Mouse (Mus musculus) lung, embryonic 15.5 days (tissue): ENCODE results near the gene Capn12. TPM values are rescaled to one million over a fixed set of nuclear protein-coding genes. Genes with fewer than 3 reads are reported as not detected.

Source experiments
- ATAC-seq: fragments of 200-750 bp; cut with Nextera tagmentation; 2 replicates; pipeline ENCODE4 v1.8.0; 2017; ENCODE audit warnings: moderate number of reproducible peaks, borderline replicate concordance; ENCODE audit not compliant: low FRiP score, low TSS enrichment; ENCODE audit errors: extremely low read depth
- H3K27ac ChIP-seq: fragments of 300-500 bp; sonication (generic); 2 replicates; pipeline ENCODE4 v1.5.1; 2015; ENCODE audit warnings: moderate library complexity, mild to moderate bottlenecking, inconsistent platforms
- H3K27me3 ChIP-seq: fragments of 300-500 bp; sonication (generic); 2 replicates; pipeline ENCODE4 v1.6.1; 2015; ENCODE audit warnings: inconsistent platforms
- H3K36me3 ChIP-seq: fragments of 300-500 bp; sonication (generic); 2 replicates; pipeline ENCODE4 v1.6.1; 2015; ENCODE audit warnings: inconsistent platforms
- H3K4me1 ChIP-seq: fragments of 300-500 bp; sonication (generic); 2 replicates; pipeline ENCODE4 v1.6.1; 2015; ENCODE audit warnings: inconsistent platforms
- H3K4me2 ChIP-seq: fragments of 300-500 bp; sonication (generic); 2 replicates; pipeline ENCODE4 v1.6.1; 2015; ENCODE audit warnings: inconsistent platforms, mild to moderate bottlenecking, moderate library complexity
- H3K4me3 ChIP-seq: fragments of 300-500 bp; sonication (generic); 2 replicates; pipeline ENCODE4 v1.5.1; 2015; ENCODE audit warnings: mild to moderate bottlenecking, inconsistent platforms
- H3K9ac ChIP-seq: fragments of 300-500 bp; sonication (generic); 2 replicates; pipeline ENCODE4 v1.6.1; 2015; ENCODE audit warnings: inconsistent platforms
- H3K9me3 ChIP-seq: fragments of 300-500 bp; sonication (generic); 2 replicates; pipeline ENCODE4 v1.6.1; 2016; ENCODE audit warnings: inconsistent platforms
- WGBS: fragments of 180-500 bp; shearing (Covaris S2); methylation state at CpG from one replicate; pipeline ENCODE4 v1.1.7; 2015; 5-methylcytosine and 5-hydroxymethylcytosine counted together
- polyA plus RNA-seq: library from polyadenylated mRNA; unstranded; fragments of >200 nt; fragmentation: Nextera tagmentation; extraction: Ambion mirVana; gene quantifications from 2 replicates; pipeline ENCODE4 v1.2.1, GENCODE M21; 2015

The Capn12 gene
- polyA plus RNA-seq, 1 experiment from 2014 or later: 0.42 TPM

DNA sequence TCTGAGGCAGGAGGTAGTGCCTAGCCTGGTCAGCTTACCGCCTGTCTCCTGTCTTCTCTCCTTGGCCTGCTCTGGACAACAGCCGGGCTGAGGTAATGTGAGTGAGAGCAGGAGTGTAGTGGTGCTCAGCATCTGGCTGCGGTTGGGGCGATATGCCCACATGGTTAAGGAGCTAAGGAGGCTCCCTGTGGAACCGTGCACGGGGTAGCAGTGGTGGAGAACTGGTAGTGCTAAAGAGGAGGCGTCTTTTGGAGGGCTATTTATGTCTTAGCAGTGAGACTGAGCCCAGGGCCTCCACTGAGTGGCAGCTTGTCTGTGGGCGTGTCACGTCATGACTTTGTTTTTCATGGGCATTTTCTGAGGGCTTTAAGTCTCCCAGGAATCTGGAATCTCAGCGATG, 22.6 kb downstream of the Capn12 start:
- no peak for ATAC-seq
- no peaks in the 10 kb centered on the region for H3K27me3 ChIP-seq
- H3K9ac ChIP-seq: no peak overlapping the region
- H3K27ac ChIP-seq: no peak overlapping the region
- peaks cover 99% of the 10 kb centered on the region for H3K36me3 ChIP-seq
- 87% methylated on average over 10 of the region's 10 CpGs for WGBS
- H3K4me1 ChIP-seq: no peaks in the 10 kb centered on the region
- no peak overlapping the region for H3K4me2 ChIP-seq
- H3K9me3 ChIP-seq: no peaks in the 10 kb centered on the region
- no peak overlapping the region for H3K4me3 ChIP-seq

DNA sequence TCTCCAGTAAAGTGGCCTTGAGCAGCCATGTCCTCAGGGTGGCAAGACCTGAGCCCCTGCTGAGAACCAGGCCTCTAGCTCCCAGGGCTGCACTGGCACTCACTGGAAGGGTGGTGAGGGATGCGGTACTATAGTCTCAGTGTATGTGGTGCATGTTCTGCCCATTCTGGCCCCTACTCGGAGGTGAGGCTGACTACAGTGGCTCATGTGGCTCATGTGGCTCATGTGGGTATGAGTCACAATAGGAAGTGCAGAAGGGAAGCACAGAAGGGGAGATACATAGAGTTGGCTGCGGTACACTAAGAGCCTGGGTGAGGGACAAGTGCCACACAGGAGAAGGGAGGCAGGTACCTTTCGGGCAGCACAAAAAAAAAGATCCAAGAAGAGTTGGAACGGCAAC, 26.0 kb downstream of the Capn12 start:
- no peak overlapping the region for H3K4me3 ChIP-seq
- ATAC-seq: no peak
- no peak overlapping the region for H3K9ac ChIP-seq
- H3K9me3 ChIP-seq: no peaks in the 10 kb centered on the region
- H3K36me3 ChIP-seq: peaks cover 90% of the 10 kb centered on the region
- no peak overlapping the region for H3K4me2 ChIP-seq
- 96% methylated on average over 5 of the region's 5 CpGs for WGBS
- H3K27ac ChIP-seq: no peak overlapping the region
- H3K4me1 ChIP-seq: peaks cover 5% of the 10 kb centered on the region; the same call in 1 of the 2 replicates
- no peaks in the 10 kb centered on the region for H3K27me3 ChIP-seq

- 59% methylated on average over 4 of the region's 4 CpGs for WGBS
- no peaks in the 10 kb centered on the region for H3K9me3 ChIP-seq
- H3K9ac ChIP-seq: no peak overlapping the region
- H3K36me3 ChIP-seq: peaks cover 89% of the 10 kb centered on the region
- peak; percentile 67; the same call in 1 of the 2 replicates for ATAC-seq
- no peak overlapping the region for H3K4me2 ChIP-seq
- H3K4me3 ChIP-seq: no peak overlapping the region
- peak overlapping the region; percentile 74 for H3K27ac ChIP-seq
- peaks cover 7% of the 10 kb centered on the region; the same call in 1 of the 2 replicates for H3K4me1 ChIP-seq
- H3K27me3 ChIP-seq: 0 out of 2 replicates have a peak, but pooled peaks cover 2% of the 10 kb centered on the region
Measured at GRCm38 (mm10) chr7:28911632-28912031, 30.4 kb downstream of the Capn12 start.

DNA sequence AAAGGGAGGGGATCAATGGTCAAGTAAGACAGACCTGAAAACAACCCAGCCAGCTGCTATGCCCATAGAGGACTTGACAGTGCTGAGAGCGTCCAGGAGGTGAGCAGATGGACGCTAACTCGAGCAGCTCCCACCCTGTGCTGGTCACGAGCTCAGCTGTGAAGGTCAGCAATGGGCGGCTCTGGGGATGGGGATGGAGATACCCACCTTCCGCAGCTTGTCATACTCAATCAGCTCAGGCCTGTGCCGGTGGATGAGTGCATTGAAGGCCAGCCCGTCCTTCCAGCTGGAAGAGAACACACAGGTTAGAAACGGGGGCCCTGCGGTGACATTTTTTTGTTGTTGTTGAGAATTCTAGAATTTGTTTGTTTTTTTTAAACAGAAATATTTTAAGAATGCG, 31.9 kb downstream of the Capn12 start:
- H3K4me3 ChIP-seq: no peak overlapping the region
- H3K27me3 ChIP-seq: 0 out of 2 replicates have a peak, but pooled peaks cover 2% of the 10 kb centered on the region
- peaks cover 80% of the 10 kb centered on the region for H3K36me3 ChIP-seq
- H3K4me1 ChIP-seq: peaks cover 21% of the 10 kb centered on the region
- no peaks in the 10 kb centered on the region for H3K9me3 ChIP-seq
- no peak for ATAC-seq
- H3K9ac ChIP-seq: no peak overlapping the region
- WGBS: 80% methylated on average over 11 of the region's 11 CpGs
- no peak overlapping the region for H3K4me2 ChIP-seq
- H3K27ac ChIP-seq: no peak overlapping the region

DNA sequence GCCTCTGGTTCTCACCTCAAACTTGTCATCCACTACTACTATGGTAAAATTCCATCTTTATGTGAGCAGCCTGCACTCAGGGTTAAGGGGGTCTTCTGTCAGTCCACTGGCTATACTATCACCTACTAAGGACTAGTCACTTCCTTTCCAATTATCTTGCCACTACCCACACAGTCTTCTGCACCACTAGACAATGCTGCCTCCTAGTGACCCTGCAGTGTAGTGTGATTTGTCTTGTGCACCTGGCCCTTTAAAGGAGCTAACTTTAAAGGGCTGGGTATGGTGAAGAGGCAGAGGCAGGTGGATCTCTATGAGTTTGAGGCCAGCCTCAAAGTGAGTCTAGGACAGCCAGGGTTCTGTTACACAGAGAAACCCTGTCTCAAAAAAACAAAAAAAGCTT, 35.3 kb downstream of the Capn12 start:
- ATAC-seq: no peak
- Histone ChIP-seq H3K27me3 (0 out of 2 replicates have a peak, but pooled peaks cover 2% of the 10 kb centered on the region), H3K4me3 (no peak overlapping the region), H3K36me3 (peaks cover 65% of the 10 kb centered on the region), H3K27ac (no peak overlapping the region), H3K4me2 (no peak overlapping the region), H3K9ac (no peak overlapping the region), H3K4me1 (peaks cover 50% of the 10 kb centered on the region), H3K9me3 (no peaks in the 10 kb centered on the region)

DNA sequence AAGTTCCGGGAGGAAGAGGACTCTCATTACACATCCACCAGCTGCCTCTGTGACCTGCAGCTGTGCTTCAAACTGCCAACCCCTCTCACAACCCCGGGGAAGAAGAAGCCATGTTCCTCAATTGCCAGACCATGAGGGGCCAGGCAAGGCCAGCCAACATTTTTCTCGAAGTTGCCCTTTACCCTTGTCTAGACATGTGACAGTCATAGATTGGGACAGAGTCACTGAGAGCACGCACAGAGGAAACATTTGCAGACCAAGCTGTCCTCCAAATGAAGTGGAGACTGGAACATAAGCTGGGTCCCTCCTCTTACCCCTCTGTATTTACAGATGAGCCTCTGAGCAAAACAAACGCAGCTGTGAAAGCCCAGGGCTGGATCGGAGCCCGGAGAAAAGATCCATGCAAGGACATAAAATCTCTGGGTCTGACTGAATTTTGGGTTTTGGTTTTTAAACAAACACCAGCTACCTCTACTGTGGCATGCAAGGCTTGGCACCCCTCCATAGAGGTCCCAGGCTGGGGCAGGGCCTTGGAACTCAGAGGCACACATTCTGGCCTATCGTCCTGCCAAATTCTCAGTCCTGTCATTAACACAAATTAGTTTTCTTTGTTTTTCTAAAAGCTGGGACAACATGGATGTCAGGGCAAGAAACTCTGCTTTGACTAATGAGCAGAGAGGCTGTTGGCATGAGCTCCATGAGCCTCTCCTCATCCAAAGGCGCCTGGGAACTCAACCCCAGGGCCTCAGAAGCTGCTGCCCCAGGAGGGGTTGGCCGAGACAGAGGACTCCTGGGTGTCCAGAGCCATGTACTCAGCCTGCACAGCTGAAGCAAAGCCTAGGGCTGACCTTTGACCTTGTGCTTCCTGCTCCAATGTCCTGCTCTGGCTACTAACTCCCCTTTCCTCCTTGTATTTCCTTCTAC, 36.5 kb downstream of the Capn12 start:
- no peaks in the 10 kb centered on the region for H3K9me3 ChIP-seq
- H3K4me3 ChIP-seq: no peak overlapping the region
- H3K36me3 ChIP-seq: peaks cover 54% of the 10 kb centered on the region
- H3K27ac ChIP-seq: peak overlapping the region; percentile 47
- 0 out of 2 replicates have a peak, but pooled peaks cover 2% of the 10 kb centered on the region for H3K27me3 ChIP-seq
- WGBS: 34% methylated on average over 10 of the region's 10 CpGs
- peak; percentile 82 for ATAC-seq
- H3K9ac ChIP-seq: no peak overlapping the region
- peaks cover 58% of the 10 kb centered on the region for H3K4me1 ChIP-seq
- no peak overlapping the region for H3K4me2 ChIP-seq

GRCm38 (mm10) chr7:28918540-28918939, 37.3 kb downstream of the Capn12 start:
- H3K9ac ChIP-seq: no peak overlapping the region
- no peak overlapping the region for H3K4me3 ChIP-seq
- H3K4me1 ChIP-seq: peaks cover 65% of the 10 kb centered on the region
- 0 out of 2 replicates have a peak, but pooled peaks cover 2% of the 10 kb centered on the region for H3K27me3 ChIP-seq
- no peak for ATAC-seq
- H3K36me3 ChIP-seq: peaks cover 46% of the 10 kb centered on the region
- H3K27ac ChIP-seq: peak overlapping the region; percentile 47
- WGBS: 48% methylated on average over 8 of the region's 8 CpGs
- H3K4me2 ChIP-seq: no peak overlapping the region
- H3K9me3 ChIP-seq: no peaks in the 10 kb centered on the region

DNA sequence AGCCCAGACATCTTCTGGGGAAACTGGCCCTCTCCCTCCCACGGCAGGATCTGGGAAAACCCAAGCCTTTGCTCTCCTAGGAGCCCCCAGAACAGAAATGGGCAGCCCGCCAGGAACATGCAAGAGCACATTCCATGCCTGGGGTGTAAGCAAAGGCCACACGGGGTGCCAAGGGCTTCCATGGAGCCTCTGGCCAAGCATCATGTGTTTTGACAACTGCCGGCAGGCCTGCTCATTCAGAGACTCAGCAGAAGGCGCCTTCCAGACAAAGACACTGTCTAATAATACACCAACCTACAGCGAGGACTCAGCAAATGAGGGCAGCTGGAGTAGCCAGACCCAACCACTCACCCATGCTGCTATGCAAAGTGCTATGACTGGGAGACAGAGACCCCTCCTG, 38.6 kb downstream of the Capn12 start:
- WGBS: 12% methylated on average over 6 of the region's 6 CpGs
- Histone ChIP-seq H3K27ac (peak overlapping the region; percentile 54), H3K9me3 (no peaks in the 10 kb centered on the region), H3K4me3 (no peak overlapping the region), H3K4me1 (peaks cover 78% of the 10 kb centered on the region), H3K4me2 (no peak overlapping the region; the same call in none of the 2 replicates), H3K9ac (no peak overlapping the region), H3K27me3 (0 out of 2 replicates have a peak, but pooled peaks cover 2% of the 10 kb centered on the region), H3K36me3 (peaks cover 34% of the 10 kb centered on the region)
- ATAC-seq: peak; percentile 24

DNA sequence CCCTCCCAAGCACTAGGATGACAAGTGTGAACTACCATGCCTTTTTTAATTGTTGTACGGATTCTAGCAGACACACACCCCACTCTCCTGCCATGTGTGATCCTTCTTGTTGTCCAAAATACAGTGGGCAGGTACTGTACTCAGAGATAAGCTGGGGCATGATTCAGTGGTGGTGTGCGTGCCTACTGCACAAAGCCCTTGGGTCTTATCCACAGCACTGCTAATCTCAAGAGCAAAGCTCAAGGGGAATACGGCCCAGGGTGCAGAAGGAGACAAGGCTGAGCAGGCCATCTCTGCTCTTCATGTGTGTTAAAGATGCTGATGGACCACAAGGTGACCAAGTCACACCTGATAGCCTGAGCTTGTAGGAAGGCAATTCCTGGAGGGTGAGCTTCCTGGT, 40.0 kb downstream of the Capn12 start:
- no peak overlapping the region for H3K27ac ChIP-seq
- no peak overlapping the region for H3K4me3 ChIP-seq
- no peak for ATAC-seq
- H3K4me1 ChIP-seq: peaks cover 92% of the 10 kb centered on the region
- no peak overlapping the region for H3K4me2 ChIP-seq
- WGBS: 86% methylated on average over 3 of the region's 3 CpGs
- H3K9me3 ChIP-seq: no peaks in the 10 kb centered on the region
- H3K36me3 ChIP-seq: peaks cover 20% of the 10 kb centered on the region
- H3K27me3 ChIP-seq: no peaks in the 10 kb centered on the region
- no peak overlapping the region for H3K9ac ChIP-seq

DNA sequence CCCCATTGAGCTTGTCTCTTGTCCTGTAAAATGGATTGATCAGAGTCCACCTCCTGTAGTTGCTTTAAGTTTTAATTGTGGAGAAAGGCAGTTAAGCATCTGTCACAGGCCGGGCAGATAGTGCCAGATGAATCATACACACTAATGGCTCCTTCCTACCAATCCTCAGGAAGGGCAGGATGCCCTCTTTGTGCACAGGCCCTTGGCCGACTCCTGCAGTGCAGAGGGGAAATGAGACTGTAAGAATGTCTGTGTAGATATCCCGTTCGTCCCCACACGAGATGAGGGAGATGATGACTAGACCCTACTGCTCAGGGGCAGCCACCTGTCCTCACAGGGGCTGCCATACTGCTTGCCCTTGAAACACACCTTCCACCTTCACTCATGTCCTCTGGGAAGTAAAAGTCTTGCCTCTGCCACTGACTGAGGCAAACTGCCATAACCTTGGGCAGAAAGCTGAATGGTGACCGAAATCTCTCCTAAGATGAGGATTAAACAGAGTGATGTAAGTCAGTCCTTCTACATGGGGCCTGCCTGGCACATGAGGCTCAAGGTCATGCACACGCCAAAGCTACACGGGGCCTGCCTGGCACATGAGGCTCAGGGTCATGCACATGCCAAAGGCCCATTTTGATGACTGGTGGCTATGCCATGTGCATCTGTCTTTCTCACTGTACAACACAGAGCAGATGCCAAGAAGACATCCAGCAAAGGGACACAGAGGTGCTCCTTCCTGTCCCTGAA, 40.7 kb downstream of the Capn12 start:
- no peaks in the 10 kb centered on the region for H3K27me3 ChIP-seq
- H3K4me2 ChIP-seq: no peak overlapping the region
- no peak for ATAC-seq
- no peak overlapping the region for H3K4me3 ChIP-seq
- H3K4me1 ChIP-seq: peaks cover 94% of the 10 kb centered on the region
- peaks cover 16% of the 10 kb centered on the region; the same call in 1 of the 2 replicates for H3K36me3 ChIP-seq
- WGBS: 84% methylated on average over 8 of the region's 8 CpGs
- no peak overlapping the region for H3K9ac ChIP-seq
- peak overlapping the region; percentile 89 for H3K27ac ChIP-seq
- H3K9me3 ChIP-seq: no peaks in the 10 kb centered on the region

DNA sequence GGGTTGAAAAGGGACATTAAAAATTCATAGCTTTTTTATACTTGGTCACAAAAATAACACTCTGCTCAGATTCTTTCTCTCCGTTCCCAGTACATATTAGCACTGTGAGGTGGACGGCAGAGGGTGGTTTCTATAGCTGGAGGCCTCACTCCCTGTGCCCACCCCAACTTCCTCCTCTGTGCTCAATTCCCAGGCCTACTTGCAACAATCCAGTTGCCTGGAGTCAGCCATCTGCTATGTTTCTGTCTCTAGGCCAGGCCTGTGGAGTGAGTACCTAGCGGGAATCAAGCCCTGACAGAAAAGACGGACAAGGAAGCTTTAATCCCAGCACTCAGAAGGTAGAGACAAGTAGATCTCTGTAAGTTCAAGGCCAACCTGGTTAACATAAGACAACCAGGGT, 41.4 kb downstream of the Capn12 start:
- H3K4me2 ChIP-seq: no peak overlapping the region
- no peaks in the 10 kb centered on the region for H3K27me3 ChIP-seq
- no peak overlapping the region for H3K9ac ChIP-seq
- H3K9me3 ChIP-seq: no peaks in the 10 kb centered on the region
- peaks cover 10% of the 10 kb centered on the region; the same call in 1 of the 2 replicates for H3K36me3 ChIP-seq
- H3K4me1 ChIP-seq: peaks cover 88% of the 10 kb centered on the region
- peak overlapping the region; percentile 89 for H3K27ac ChIP-seq
- no peak for ATAC-seq
- WGBS: 59% methylated on average over 4 of the region's 4 CpGs
- H3K4me3 ChIP-seq: no peak overlapping the region
